Mouse (Mus musculus): Measurements from ENCODE around the gene Prkcg.
"Not testable (repeated sequence)": the region's sequence is repeated elsewhere in the genome, so short reads cannot be mapped to it uniquely, and the experiment has no call there.

The Prkcg gene

GRCm38 (mm10) chr7:3288976-3289970, at the start of gene Prkcg, which contains the start of gene Myadm:
Gene Prkcg, plus strand, starts transcription at chr7:3289179.
Gene Myadm, plus strand, starts transcription at chr7:3289080.
- DNase-seq (ENCODE audit: low spot score in 2 of 2) = peak in 1 of 2 experiments; percentile 68

DNA sequence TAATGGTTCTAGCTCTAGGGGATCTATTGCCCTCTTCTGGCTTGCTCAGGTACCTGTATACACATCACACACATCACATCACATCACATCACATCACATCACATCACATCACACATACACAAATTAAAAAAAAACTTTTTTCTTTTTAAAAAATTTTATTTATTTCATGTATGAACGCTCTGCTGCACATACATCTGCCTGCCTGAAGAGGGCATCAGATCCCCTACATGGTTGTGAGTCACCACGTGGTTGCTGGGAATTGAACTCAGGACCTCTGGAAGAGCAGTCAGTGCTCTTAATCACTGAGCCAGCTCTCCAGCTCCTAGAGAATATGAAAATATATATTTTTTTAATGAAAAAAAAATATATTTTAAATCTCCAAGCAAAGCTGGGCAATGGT, 49.8 kb upstream of the Prkcg start:
- no peak for DNase-seq (ENCODE audit: low spot score in 2 of 2)

DNA sequence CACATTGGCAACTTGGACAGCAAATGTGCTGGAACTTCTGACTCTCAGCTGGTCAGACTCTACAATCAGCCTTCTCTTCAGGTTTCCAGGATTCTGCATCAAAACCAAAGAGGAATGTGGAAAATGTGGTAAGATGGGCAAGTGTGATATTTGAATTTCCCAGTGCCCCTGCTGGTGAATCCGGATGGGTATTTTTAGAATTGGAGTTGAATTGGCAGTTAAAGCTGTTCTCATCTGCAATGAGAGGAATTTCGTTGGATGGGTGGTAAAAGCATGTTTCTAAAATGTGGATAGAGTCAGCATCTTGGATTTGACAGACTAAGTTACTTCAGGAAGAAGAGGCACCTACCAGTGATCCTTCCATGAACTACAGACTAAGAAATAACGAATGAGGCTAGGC, 28.3 kb upstream of the Prkcg start:
- no peak for DNase-seq (ENCODE audit: low spot score in 2 of 2)

DNA sequence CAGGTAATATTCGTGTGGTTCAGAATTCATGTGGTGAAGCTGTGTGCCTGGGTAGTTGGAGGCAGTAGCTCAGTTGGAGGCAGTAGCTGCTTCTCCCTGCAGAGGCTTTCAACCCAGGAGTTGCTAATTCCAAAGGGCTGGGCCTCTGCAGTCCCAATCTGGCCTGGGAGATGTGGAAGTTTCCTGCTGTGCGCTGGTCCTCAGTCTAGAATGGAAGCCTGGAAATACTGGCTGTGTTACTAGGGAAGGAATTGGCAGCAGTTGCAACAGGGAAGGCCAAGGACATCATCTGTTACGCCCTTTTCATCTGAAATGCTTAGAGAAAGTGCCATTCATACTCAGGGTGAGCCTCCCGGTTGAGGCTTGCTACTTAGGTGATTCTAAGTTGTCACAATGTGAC, 27.5 kb upstream of the Prkcg start:
- DNase-seq (ENCODE audit: low spot score in 2 of 2) = no peak

GRCm38 (mm10) chr7:3262789-3263188, 26.2 kb upstream of the Prkcg start:
- peak in 1 of 2 experiments; percentile 9 for DNase-seq (ENCODE audit: low spot score in 2 of 2)

- no peak for DNase-seq (ENCODE audit: low spot score in 2 of 2)
These were observed 24.5 kb upstream of the Prkcg start for GRCm38 (mm10) chr7:3264390-3265022.

DNA sequence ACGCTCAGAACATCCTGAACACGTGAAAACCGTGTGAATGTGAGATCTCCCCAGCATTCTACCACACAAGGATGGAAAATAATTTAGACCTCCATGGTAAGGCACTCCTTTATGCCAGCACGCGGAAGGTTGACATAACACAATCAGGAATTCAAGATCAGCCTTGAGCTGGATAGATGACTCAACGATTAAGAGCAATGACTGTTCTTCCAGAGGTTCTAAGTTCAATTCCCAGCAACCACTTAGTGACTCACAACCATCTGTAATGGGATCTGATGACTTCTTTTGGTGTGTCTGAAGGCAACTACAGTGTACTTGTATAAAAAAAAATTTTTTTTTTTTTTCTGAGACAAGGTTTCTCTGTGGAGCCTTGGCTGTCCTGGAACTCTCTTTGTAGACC, 23.7 kb upstream of the Prkcg start:
- no peak for DNase-seq (ENCODE audit: low spot score in 2 of 2)

- DNase-seq (ENCODE audit: low spot score in 2 of 2) = no peak
These were observed 21.7 kb upstream of the Prkcg start for GRCm38 (mm10) chr7:3267261-3267660.

- DNase-seq (ENCODE audit: low spot score in 2 of 2) = no peak
These were observed 21.1 kb upstream of the Prkcg start for GRCm38 (mm10) chr7:3267888-3268287.

DNA sequence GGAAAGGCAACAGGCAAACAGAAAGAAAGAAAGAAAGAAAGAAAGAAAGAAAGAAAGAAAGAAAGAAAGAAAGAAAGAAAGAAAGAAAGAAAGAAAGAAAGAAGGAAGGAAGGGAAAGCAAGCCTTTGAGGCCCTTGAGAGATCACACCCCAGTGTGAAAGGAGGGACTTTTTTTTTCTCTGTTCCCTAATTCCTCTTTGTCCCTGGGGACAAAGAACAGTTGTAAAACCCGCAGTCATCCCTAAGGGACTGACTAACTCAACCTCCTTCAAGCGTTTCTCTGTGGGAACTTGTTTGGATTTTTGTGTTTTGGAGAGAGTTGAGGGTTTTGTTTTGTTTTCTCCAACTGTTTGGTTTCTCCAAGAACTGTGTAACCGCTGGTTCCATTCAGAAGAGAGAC, 20.7 kb upstream of the Prkcg start:
- no peak for DNase-seq (ENCODE audit: low spot score in 2 of 2)

GRCm38 (mm10) chr7:3272206-3272605, 16.8 kb upstream of the Prkcg start:
- DNase-seq (ENCODE audit: low spot score in 2 of 2) = no peak

DNA sequence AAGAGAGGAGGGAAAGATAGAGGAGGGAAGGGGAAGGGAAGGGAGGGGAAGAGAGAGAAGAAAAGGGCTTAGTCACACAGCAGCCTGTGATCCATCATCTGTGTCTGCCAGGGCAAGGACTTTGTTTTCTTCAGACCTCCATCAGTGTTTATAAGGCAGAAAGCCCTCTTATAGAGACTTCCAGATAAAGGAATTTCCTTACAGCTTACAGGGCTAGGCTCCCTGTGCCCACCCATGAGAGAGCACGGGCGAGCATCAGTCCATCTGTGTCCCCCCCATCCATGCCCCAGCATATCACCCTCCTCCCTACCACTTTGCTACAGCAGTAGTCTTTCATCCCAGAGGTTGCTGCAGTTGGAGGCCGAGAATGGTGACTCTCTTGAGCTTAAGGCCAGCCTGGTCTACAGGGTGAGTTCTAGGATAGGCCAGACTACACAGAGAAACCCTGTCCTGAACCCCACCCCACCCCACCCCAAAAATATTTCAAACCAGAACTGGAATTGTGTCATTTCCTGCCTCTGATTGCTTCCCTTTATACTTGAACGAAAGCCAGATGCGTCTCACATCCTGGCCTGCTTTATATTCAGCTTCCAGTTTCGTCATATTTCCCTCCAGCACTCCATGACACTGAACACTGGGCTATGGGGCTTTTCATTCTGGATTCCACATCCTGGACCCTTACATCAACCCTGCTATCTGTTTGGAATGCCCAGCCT, 13.4 kb upstream of the Prkcg start:
- DNase-seq (ENCODE audit: low spot score in 2 of 2) = no peak

GRCm38 (mm10) chr7:3276781-3277180, 12.2 kb upstream of the Prkcg start:
- not testable (repeated sequence) for DNase-seq (ENCODE audit: low spot score in 2 of 2)

GRCm38 (mm10) chr7:3280080-3280653, 8.8 kb upstream of the Prkcg start:
- DNase-seq (ENCODE audit: low spot score in 2 of 2) = no peak

DNA sequence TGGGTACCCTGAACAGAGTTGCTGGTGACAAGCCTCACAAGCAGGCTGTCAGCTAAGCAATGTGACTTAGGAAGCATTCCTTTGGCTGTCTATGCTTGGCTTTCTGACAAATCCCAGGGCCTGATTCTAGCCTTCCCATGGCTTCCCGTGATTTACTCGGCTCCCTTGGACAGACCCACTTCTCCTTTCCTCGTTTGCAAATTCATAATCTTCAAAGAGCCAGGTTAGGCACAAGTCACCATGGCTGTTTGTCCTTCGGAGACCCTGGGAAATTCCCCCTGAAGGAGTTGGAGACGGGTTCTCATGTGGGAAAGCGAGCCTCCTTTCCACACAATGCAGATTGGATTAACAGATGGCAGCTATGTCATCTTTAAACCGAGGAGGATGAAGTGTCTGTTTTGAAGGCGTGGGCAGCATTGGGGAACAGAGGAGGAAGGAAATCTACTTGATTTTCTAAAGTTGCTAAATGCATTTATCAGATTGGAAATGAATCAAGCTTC, 8.3 kb upstream of the Prkcg start:
- no peak for DNase-seq (ENCODE audit: low spot score in 2 of 2)

GRCm38 (mm10) chr7:3281741-3282140, 7.2 kb upstream of the Prkcg start:
- no peak for DNase-seq (ENCODE audit: low spot score in 2 of 2)

DNA sequence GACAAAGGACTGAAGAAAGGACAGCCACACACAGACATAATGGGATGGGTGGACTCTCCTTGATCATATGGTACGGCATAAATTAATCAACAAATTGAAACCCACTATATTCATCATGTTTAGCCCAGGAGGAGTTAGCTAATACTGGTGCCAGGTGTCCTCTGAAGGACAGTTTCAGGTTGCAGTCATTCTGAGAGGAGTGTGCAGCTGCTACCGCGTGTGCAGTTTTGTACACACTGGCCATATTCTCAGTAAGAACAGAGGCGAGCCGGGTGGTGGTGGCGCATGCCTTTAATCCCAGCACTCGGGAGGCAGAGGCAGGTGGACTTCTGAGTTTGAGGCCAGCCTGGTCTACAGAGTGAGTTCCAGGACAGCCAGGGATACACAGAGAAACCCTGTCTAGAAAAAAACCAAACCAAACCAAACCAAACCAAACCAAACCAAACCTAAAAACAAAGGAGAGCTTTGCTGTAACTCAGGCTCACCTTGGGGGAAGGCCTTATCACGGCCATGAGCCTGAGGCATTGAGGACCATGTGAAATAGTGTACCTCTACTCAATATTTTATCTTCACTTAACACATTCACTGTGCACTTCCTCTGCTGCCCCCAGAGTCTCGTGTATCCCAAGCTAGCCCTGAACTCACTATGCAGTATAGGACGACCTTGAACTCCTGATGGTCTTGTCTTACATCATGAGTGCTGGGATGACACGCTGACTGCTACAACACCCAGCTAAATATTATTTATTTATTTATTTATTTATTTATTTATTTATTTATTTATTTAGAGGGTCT, 5.7 kb upstream of the Prkcg start:
- no peak for DNase-seq (ENCODE audit: low spot score in 2 of 2)

GRCm38 (mm10) chr7:3284604-3285003, 4.4 kb upstream of the Prkcg start:
- no peak for DNase-seq (ENCODE audit: low spot score in 2 of 2)

DNA sequence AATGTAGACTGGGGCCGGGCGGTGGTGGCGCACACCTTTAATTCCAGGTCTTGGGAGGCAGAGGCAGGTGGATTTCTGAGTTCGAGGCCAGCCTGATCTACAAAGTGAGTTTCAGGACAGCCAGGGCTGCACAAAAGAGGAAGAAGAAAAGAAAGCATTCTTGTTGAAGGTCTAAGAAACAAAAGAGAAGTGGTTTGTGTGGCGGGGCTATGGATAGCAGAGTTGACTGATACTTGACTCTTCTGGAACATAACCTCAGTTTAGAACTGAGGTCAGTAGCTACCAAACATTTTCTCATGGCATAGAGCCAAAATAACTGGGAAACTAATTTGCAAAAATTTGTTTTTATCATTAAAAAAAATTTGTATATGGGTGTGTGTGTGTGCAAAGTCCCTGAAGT, 2.9 kb upstream of the Prkcg start:
- no peak for DNase-seq (ENCODE audit: low spot score in 2 of 2)

GRCm38 (mm10) chr7:3287186-3287585, 1.8 kb upstream of the Prkcg start:
- DNase-seq (ENCODE audit: low spot score in 2 of 2) = no peak
